Mouse (Mus musculus): ENCODE results near the gene Cirbp.
"Not testable (repeated sequence)": the region's sequence is repeated elsewhere in the genome, so short reads cannot be mapped to it uniquely, and the experiment has no call there.

Cirbp gene

GRCm38 (mm10) chr10:80164998-80165344, 814 bp upstream of the Cirbp start:
- peak; percentile 98 for DNase-seq

DNA sequence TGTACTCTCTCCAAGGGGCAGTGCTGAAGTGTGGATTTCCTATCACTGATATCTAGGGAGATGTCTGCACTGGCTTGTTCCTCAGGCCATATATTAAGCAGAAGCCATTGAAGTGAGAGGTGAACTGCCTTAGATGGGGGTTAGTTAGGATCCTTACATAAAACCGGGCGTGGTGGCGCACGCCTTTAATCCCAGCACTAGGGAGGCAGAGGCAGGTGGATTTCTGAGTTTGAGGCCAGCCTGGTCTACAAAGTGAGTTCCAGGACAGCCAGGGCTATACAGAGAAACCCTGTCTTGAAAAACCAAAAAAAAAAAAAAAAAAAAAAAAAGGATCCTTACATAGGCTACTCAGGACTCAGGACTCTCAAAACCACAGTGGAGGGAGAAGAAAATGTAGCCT, 351 bp downstream of the Cirbp start:
- not testable (repeated sequence) for DNase-seq

DNA sequence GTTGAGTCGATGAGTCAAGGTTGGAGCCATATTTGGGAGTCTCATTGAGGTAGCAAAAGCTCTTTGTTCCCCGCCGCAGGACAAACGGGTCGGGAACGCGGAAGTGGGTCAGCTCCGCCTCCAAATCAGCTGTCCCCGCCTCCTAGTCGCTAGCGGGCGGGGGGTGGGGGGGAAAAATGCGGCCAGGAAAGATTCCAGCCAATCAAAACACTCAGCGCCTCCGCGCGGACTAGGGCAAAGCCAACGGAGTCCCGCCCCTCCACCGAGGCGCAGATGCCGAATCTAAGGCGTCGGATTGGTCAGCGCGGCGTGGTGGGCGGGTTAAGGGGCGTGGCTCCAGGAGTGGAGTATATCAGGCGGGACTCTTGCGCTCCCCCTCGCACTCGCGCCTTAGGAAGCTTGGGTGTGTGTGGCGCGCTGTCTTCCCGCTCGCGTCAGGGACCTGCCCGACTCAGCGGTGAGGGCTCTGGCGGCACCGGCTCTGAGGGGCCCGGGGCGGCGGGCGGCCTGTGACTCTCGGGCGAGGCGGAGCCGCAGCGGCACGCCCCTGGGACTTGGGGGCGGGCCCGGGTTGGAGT, 1.8 kb downstream of the Cirbp start:
- peak; percentile 99 for DNase-seq

DNA sequence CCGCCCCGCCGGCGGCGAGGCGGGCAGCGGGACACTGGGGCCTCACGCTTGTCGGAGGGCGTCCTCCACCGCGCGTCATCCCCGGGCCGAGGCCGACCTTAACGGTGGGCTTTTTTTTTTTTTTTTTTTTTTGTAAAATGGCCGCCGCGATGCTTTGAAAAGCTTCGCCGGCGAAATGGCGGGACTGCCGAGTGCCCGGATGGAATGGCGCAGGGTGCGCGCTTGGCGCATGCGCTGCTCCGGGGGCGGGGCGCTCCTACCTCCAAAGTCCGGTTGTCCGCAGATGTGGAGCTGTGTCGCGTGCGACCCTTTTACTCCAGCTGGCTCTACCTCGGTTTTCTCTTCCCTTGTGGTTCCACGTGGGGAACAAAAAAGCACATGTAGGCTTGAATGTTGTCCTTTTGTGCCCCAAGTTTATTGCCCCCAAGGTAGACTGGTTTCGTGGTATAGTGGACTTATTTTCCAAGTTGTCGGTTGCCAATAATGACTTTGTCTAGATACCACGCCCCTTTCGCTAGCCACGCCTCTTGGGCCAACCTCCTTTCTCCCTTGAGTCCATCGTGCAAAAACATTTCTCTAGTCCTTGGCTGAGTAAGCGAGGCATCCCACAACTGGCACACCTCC, 2.4 kb downstream of the Cirbp start:
- peak; percentile 97 for DNase-seq

DNA sequence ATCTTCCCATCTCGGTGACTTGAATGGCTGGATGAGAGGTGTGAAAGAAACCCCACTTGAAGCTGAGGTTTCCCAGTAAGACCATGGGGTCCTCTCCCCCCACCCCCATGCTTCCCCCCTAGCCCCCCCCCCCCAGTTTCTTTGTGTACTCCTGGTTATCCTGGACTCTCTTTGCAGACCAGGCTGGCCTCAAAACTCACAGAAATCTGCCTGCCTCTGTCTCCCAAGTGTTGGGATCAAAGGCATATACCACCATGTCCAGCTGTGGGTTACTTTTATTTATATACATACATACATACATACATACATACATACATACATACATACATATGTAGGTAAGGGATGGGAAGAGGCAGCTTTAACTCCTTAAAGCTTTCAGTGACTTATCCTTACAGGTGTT, 3.3 kb downstream of the Cirbp start:
- no peak for DNase-seq

DNA sequence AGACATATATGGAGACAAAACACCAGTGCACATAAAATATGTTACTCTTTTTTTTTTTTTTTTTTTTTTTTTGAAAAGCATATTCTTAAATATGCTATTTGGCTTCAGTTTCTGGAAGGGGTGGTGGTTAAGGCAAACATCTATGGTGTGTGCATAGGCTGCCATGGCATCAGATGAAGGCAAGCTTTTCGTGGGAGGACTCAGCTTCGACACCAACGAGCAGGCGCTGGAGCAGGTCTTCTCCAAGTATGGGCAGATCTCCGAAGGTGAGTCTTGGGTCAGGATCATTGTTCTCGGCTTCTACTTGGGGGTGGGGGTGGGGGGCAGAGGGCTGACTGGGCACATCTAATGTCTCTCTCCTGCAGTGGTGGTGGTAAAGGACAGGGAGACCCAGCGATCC, 3.9 kb downstream of the Cirbp start:
- DNase-seq: no peak

DNA sequence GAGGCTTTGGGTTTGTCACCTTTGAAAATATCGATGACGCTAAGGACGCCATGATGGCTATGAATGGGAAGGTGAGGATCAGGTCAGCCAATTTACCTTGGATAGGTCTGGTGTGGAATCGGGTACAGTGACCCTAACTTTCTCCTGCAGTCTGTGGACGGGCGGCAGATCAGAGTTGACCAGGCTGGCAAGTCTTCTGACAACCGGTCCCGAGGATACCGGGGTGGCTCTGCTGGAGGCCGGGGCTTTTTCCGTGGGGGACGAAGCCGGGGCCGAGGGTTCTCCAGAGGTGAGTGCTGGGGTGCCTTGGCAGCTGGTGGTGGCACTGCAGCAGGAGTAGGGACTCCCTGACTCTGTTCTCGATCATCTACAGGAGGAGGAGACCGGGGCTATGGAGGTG, 4.3 kb downstream of the Cirbp start:
- DNase-seq: no peak

DNA sequence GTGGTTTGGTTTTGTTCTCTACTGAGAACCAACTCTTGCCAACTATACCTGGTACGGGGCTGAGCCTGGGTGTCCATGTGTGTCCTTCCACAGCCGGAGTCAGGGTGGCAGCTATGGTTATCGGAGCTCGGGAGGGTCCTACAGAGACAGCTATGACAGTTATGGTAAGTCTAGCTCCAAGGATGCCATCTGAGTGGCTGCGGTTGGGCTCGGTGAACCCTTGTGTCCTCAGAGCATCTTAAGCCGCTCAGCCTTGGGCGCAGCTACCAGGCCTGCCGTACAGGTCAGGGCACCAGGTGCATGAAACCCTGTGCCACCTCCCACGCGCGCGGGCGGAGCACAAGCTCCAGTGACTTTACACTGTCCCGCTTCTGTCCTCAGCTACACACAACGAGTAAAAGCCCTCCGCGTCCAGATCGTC, 4.8 kb downstream of the Cirbp start:
- DNase-seq: no peak

GRCm38 (mm10) chr10:80171252-80171651, 5.5 kb downstream of the Cirbp start:
- no peak for DNase-seq

GRCm38 (mm10) chr10:80171760-80172526, 6.2 kb downstream of the Cirbp start:
- no peak for DNase-seq

DNA sequence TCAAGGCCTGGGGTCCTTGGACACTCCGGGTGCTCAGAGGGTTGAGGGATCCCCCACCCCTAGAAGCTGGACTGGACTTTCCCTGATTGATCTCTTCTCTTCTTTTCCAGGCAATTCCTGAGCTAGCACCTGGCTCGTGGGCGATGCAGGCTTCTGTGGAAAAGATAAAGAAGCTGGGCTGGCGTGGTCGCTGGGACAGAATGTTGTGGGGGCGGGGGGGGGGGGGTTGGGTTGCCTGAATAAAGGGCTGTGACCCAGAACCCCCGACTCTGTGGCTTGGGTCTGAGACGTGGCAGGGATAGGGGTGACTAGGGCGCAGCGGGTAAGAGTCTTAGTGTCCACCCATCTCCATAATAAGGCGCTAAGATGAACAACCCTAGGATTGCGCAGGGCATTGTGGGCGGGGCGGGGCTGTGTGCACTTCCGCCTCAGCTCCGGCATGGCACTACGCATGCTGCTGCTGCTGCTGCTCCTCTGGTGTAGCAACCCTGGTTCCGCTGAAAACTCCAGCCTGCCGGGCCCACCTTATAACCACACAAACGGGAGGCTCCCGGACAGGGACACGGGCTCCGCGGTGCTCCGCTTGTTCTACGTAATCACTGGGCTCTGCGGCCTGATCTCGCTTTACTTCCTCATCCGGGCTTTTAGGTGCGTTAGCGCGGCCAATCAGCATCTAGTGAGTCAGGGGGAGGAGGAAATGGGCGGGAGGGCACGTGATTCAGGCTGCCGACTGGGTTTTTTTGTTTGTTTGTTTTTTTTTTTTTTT, 6.9 kb downstream of the Cirbp start, which contains the start of gene 1600002K03Rik:
TSS of gene 1600002K03Rik (plus strand) at position 418 of the 766 bp plus-strand sequence.
- peak; percentile 92 for DNase-seq

- DNase-seq: no peak
Measured at GRCm38 (mm10) chr10:80173358-80173757, 7.6 kb downstream of the Cirbp start.

DNA sequence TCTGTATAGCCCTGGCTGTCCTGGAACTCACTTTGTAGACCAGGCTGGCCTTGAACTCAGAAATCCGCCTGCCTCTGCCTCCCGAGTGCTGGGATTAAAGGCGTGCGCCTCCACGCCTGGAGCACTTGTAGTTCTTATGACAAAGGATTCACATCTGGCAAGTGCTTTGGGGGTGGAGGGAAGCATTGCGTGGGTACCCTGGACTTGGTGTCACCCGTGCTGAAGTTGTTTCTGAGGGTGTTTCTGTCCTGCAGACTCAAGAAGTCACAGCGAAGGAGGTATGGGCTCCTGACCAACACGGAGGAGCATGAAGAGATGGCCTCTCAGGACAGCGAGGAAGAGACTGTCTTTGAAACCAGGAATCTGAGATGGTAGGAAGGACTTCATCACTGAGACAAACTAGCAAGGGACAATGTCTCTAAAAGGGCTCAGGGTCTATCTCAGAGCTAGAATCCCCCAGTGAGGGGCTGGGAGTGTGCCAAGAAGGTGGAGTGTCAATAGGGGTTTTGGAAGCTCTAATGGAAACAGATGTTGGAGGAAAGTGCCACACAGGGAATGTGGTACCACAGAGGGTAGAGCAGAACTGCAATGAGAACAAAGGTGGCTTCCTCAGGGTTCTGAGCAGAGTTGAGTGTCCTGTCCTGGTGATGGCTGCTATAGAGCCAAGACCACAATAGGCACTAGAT, 8.3 kb downstream of the Cirbp start:
- no peak for DNase-seq

DNA sequence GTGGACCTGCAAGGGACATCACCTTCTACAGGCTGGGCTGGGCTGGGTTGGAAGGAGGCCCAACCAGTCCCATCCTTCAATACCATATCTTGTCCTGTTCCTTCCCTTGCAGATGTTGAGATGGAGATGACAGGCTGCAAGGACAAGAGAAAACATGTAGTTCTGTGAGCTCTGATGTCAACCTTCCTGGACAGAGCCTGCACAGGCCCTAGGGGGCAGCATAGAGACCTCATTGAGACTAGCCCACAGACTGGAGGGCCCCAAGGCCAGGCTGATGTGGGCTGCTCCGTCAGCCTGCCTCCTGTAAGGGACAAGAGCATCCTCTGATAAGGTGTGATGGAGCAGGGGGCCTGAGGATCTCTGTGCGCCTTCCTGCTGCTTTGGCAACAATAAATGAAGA, 8.9 kb downstream of the Cirbp start:
- DNase-seq: no peak

DNA sequence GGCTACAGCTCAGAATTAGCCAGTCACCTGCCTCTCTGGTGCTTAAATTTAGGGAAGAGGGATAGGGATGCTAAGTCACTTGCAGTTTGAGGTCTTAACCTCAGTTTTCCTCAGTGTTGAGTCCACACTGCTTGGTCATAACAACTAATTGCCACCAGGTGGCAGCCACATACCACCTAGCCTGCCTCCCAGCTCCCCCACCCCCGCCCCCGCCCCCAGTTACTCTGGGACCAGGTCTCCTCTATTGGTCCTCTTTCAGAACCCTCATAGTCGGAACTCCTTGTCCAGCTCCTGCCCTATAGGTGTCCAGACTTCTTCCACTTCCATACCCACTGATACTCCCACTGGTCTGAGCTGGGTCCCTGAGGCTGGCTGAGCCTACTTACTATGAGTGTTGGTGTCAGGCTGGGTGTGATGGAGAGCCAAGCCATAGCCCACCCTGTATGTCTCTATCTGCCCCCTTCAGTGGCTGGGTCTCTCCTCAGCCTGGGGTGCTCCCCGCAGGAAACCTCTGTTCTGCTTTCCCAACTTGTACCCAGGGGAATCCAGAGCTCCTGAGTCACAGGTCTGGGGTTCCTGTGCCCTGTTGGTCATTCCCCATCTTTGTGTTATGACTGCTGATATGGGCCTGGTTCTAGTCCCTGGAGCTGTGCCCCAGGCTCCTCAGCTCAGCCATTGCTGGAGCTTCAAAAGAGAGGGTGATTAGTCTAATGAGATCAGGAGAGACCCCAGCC, 9.9 kb downstream of the Cirbp start:
- DNase-seq: no peak

GRCm38 (mm10) chr10:80176270-80176834, 10.6 kb downstream of the Cirbp start:
- no peak for DNase-seq

GRCm38 (mm10) chr10:80177441-80178279, 11.9 kb downstream of the Cirbp start:
- no peak for DNase-seq

GRCm38 (mm10) chr10:80179068-80180051, 13.6 kb downstream of the Cirbp start, which contains the start of gene Efna2:
Gene Efna2 (plus strand): TSS chr10:80179482.
- peak; percentile 63 for DNase-seq

GRCm38 (mm10) chr10:80180288-80180687, 14.5 kb downstream of the Cirbp start:
- no peak for DNase-seq

Data from kidney, postnatal 14 days (tissue).